ENCODE assay signal across 16 mouse cellular contexts in the genomic region with DNA sequence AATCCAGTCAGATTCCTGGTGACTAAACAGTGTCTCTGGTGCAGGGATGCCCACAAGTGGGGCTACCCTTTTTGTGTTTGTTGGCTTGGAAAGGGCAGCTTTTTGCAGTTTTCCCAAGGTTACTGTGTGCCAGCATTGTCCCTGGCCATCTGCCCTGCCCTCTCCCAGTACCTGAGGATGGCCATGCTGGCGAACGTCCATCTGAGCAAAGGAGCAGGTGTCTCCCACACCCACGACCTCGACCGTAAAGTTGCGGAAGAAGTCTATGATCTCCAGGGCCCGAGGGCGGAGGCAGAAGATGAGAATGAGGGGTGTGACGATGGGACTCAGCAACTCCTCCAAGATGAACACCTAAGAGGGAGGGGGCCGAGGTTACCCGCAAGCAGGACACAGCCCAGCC.
"Had no signal": no experiment of that assay in that cellular context is flagged by ENCODE, and none has a peak within 500 bp of the region (broad histone marks: within the 10 kb centered on the region; RNA-seq: fewer than 3 reads in every experiment).

No protein-coding gene starts in this region.

- H3K9me3 ChIP-seq: limb, embryonic 12.5 days; lung, embryonic 15.5 days had no signal

- ATAC-seq: liver, postnatal 0 days; midbrain, embryonic 16.5 days had no signal

- H3K4me2 ChIP-seq: limb, embryonic 12.5 days; liver, embryonic 13.5 days; lung, embryonic 15.5 days; midbrain, embryonic 11.5 days had no signal

- H3K9ac ChIP-seq: limb, embryonic 12.5 days; liver, embryonic 13.5 days; liver, postnatal 0 days; lung, embryonic 15.5 days had no signal

- H3K27ac ChIP-seq: layer of hippocampus, adult 2 months; limb, embryonic 12.5 days; liver, embryonic 13.5 days; lung, embryonic 15.5 days; macrophage had no signal

- DNase-seq: kidney, adult 9 months; kidney, postnatal 10 days; kidney, postnatal 4 days; liver; liver, embryonic 13.5 days; liver, postnatal 0 days; lung, postnatal 14 days; thymus, adult 18-20 months; thymus, postnatal 14 days had no signal

- H3K27me3 ChIP-seq: limb, embryonic 12.5 days; liver, embryonic 13.5 days; lung, embryonic 15.5 days; megakaryocyte, embryonic 14.5 days had no signal

- H3K4me3 ChIP-seq: layer of hippocampus, adult 2 months; limb, embryonic 12.5 days; liver, embryonic 13.5 days; lung, embryonic 15.5 days; megakaryocyte, embryonic 14.5 days had no signal
